Mouse (Mus musculus): ENCODE data around the gene Egfr. TPM values are rescaled to one million over a fixed set of nuclear protein-coding genes. Genes with fewer than 3 reads are reported as not detected.
A peak's percentile ranks its signal among the peaks of the same experiment; 100 is the strongest.

Egfr gene
- polyA plus RNA-seq (2015; fragmentation: Nextera tagmentation; extraction: Ambion mirVana): 9.3 and 14.5 TPM in 2 replicates

DNA sequence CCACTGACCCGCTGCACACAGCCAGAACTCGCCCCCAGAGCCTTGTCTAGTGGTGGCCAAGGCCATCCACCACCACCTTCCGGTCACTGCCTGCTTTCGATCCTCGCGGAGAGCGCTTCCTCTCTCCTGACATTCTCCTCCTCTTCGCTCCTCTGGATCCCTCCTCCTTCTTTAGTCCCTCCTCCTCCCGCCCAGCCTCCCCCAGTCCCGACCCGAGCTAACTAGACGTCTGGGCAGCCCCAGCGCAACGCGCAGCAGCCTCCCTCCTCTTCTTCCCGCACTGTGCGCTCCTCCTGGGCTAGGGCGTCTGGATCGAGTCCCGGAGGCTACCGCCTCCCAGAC is at the start of gene Egfr:
Gene Egfr, plus strand, starts transcription at position 197 of the 342 bp plus-strand sequence.
- Histone ChIP-seq H3K9me3 (ENCODE audit: low read length) (no peaks in the 10 kb centered on the region), H3K4me1 (ENCODE audit: insufficient read depth, low read depth, low read length) (no peaks in the 10 kb centered on the region), H3K36me3 (ENCODE audit: insufficient read depth, low read length) (no peaks in the 10 kb centered on the region), H3K27me3 (replicated peaks; ENCODE audit: insufficient read depth, low read length) (no peaks in the 10 kb centered on the region), H3K9ac (replicated peaks; ENCODE audit: low read depth) (peak within 1 kb of the TSS; percentile 55), H3K4me2 (replicated peaks; ENCODE audit: low read depth, low read length) (peak within 1 kb of the TSS; percentile 86), H3K4me3 (ENCODE audit: low read depth, low read length) (peak within 1 kb of the TSS; percentile 53), H3K27ac (ENCODE audit: low read length) (peak within 1 kb of the TSS; percentile 74)
- ATAC-seq (peak; percentile 85), DNase-seq (ENCODE audit: low spot score) (peak; percentile 91)
- 0% methylated on average over 21 of the region's 21 CpGs for WGBS
- TF ChIP-seq CTCF (IDR thresholded peaks at IDR 0.05) (no peak), EP300 (IDR thresholded peaks at IDR 0.05) (no peak)

DNA sequence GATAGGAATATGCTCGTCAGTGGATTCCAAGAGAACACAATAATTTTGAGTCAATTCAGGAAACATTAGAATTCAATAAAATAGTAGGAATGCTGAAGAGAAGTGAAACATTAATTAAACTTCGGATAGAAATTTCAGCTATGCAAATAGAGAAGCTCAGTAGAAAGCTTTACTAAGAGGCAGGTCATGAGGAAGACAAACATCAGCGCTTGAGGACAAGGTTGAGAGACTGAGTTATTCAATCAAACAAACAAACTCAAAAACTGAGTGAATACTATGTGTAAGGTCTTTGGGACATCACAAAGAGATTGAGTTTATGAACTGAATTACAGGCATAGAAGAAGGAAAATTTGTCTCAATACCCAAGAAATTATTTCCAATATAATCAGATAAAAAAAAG is 48.8 kb upstream of the Egfr start:
- Histone ChIP-seq H3K9ac (replicated peaks; ENCODE audit: low read depth) (no peak overlapping the region), H3K27me3 (replicated peaks; ENCODE audit: insufficient read depth, low read length) (no peaks in the 10 kb centered on the region), H3K4me3 (ENCODE audit: low read depth, low read length) (no peak overlapping the region), H3K27ac (ENCODE audit: low read length) (no peak overlapping the region), H3K4me1 (ENCODE audit: insufficient read depth, low read depth, low read length) (no peaks in the 10 kb centered on the region), H3K9me3 (ENCODE audit: low read length) (no peaks in the 10 kb centered on the region), H3K36me3 (ENCODE audit: insufficient read depth, low read length) (no peaks in the 10 kb centered on the region), H3K4me2 (replicated peaks; ENCODE audit: low read depth, low read length) (no peak overlapping the region)
- no peak for TF ChIP-seq EP300 (IDR thresholded peaks at IDR 0.05)
- TF ChIP-seq CTCF (IDR thresholded peaks at IDR 0.05): no peak
- WGBS: 67% methylated on average over 3 of the region's 3 CpGs
- DNase-seq (ENCODE audit: low spot score) (no peak), ATAC-seq (no peak)

DNA sequence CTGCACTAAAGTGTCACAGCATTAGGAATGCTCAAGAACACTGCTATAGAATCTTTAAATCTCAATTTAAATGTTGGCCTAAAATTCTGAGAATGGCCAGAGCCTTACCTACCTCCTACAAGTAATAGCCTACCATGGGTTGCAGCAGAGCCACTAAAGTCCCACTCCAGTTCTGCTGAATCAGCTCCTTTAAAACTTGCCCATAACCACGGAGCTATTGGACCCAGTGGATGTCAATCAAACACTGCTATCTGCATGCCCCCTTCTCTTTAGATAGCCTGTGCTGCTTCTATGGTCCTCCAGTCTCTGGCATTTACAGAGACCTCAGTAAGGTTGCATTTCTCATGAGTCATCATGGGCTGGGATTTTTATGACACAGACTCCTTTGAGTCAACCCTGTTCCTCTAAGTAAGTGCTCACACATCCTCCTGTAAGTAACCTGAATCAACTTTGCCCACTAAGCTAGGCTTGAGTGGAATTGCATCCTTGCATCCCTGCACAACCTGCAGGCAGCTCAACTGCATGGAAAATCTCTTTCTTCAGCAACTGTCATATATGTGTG is 16.8 kb upstream of the Egfr start:
- no peak overlapping the region for H3K4me3 ChIP-seq (ENCODE audit: low read depth, low read length)
- DNase-seq (ENCODE audit: low spot score) (no peak), ATAC-seq (no peak)
- H3K36me3 ChIP-seq (ENCODE audit: insufficient read depth, low read length): no peaks in the 10 kb centered on the region
- H3K27me3 ChIP-seq (replicated peaks; ENCODE audit: insufficient read depth, low read length): no peaks in the 10 kb centered on the region
- H3K9me3 ChIP-seq (ENCODE audit: low read length): no peaks in the 10 kb centered on the region
- TF ChIP-seq EP300 (IDR thresholded peaks at IDR 0.05) (no peak), CTCF (IDR thresholded peaks at IDR 0.05) (no peak)
- no peak overlapping the region for H3K27ac ChIP-seq (ENCODE audit: low read length)
- H3K4me1 ChIP-seq (ENCODE audit: insufficient read depth, low read depth, low read length): peaks cover 2% of the 10 kb centered on the region; the same call in 1 of the 2 replicates
- H3K9ac ChIP-seq (replicated peaks; ENCODE audit: low read depth): no peak overlapping the region
- no peak overlapping the region for H3K4me2 ChIP-seq (replicated peaks; ENCODE audit: low read depth, low read length)
- WGBS: 45% methylated on average over 1 of the region's 1 CpGs

DNA sequence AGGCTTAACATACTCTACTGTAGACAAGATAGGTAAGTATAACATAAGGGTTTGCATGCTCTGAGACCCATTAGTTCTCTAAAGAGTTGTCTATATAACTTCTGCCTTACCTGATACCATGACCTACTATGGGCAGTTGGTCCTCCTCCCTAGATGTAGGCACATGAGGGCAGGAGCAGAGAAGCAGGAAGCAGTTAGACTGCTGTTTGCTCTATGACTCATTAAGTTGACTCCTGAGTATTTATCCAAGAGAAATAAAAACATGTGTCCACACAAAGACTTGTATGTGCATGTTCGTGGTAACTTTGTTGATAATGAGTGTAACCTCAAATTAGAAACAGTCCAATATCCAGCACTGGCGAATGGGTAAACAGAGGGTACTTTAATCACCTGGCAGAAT is 14.7 kb upstream of the Egfr start:
- 48% methylated on average over 2 of the region's 2 CpGs for WGBS
- H3K4me1 ChIP-seq (ENCODE audit: insufficient read depth, low read depth, low read length): peaks cover 2% of the 10 kb centered on the region; the same call in 1 of the 2 replicates
- ATAC-seq: no peak

DNA sequence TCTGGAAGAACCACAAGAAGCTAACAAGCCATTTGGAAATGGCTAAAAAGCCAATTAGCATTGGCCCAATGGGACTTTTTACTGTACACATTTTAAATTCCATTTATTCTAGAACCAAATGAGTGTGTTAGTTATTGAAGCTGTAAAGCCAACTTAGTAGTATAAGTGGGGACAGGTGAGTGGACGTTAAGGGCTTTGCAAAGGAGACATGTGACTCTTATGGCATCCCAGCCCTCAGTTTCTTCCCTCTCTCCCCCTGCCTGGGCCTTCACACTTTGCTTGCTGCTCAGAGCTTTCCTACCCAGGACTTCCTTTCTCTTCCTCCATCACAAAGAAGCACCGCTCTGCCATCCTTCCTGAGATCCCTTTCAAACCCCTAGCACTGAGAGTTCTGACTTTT is 13.3 kb upstream of the Egfr start:
- H3K27me3 ChIP-seq (replicated peaks; ENCODE audit: insufficient read depth, low read length): no peaks in the 10 kb centered on the region
- TF ChIP-seq CTCF (IDR thresholded peaks at IDR 0.05): no peak
- no peak for TF ChIP-seq EP300 (IDR thresholded peaks at IDR 0.05)
- no peaks in the 10 kb centered on the region for H3K36me3 ChIP-seq (ENCODE audit: insufficient read depth, low read length)
- no peak overlapping the region for H3K9ac ChIP-seq (replicated peaks; ENCODE audit: low read depth)
- 58% methylated on average over 2 of the region's 2 CpGs for WGBS
- H3K9me3 ChIP-seq (ENCODE audit: low read length): no peaks in the 10 kb centered on the region
- no peak overlapping the region for H3K27ac ChIP-seq (ENCODE audit: low read length)
- ATAC-seq: peak; percentile 66
- H3K4me3 ChIP-seq (ENCODE audit: low read depth, low read length): no peak overlapping the region
- DNase-seq (ENCODE audit: low spot score): peak; percentile 25
- H3K4me1 ChIP-seq (ENCODE audit: insufficient read depth, low read depth, low read length): peaks cover 2% of the 10 kb centered on the region; the same call in 1 of the 2 replicates
- no peak overlapping the region for H3K4me2 ChIP-seq (replicated peaks; ENCODE audit: low read depth, low read length)

More for the DNA sequence above, 14.7 kb upstream of the Egfr start:
- Histone ChIP-seq H3K27ac (ENCODE audit: low read length) (no peak overlapping the region), H3K36me3 (ENCODE audit: insufficient read depth, low read length) (no peaks in the 10 kb centered on the region), H3K9ac (replicated peaks; ENCODE audit: low read depth) (no peak overlapping the region), H3K4me2 (replicated peaks; ENCODE audit: low read depth, low read length) (no peak overlapping the region), H3K27me3 (replicated peaks; ENCODE audit: insufficient read depth, low read length) (no peaks in the 10 kb centered on the region), H3K9me3 (ENCODE audit: low read length) (no peaks in the 10 kb centered on the region), H3K4me3 (ENCODE audit: low read depth, low read length) (no peak overlapping the region)
- DNase-seq (ENCODE audit: low spot score): peak; percentile 11
- TF ChIP-seq EP300 (IDR thresholded peaks at IDR 0.05) (0 out of 2 replicates have a peak, but pooled peaks have one; percentile 9), CTCF (IDR thresholded peaks at IDR 0.05) (no peak)

GRCm38 (mm10) chr11:16739155-16739554 is 12.8 kb upstream of the Egfr start:
- H3K4me2 ChIP-seq (replicated peaks; ENCODE audit: low read depth, low read length): no peak overlapping the region

More at GRCm38 (mm10) chr11:16739155-16739554, 12.8 kb upstream of the Egfr start:
- 41% methylated on average over 3 of the region's 3 CpGs for WGBS
- Histone ChIP-seq H3K9ac (replicated peaks; ENCODE audit: low read depth) (no peak overlapping the region), H3K27me3 (replicated peaks; ENCODE audit: insufficient read depth, low read length) (no peaks in the 10 kb centered on the region), H3K36me3 (ENCODE audit: insufficient read depth, low read length) (no peaks in the 10 kb centered on the region), H3K9me3 (ENCODE audit: low read length) (no peaks in the 10 kb centered on the region), H3K27ac (ENCODE audit: low read length) (no peak overlapping the region), H3K4me1 (ENCODE audit: insufficient read depth, low read depth, low read length) (peaks cover 2% of the 10 kb centered on the region; the same call in 1 of the 2 replicates), H3K4me3 (ENCODE audit: low read depth, low read length) (no peak overlapping the region)
- TF ChIP-seq EP300 (IDR thresholded peaks at IDR 0.05) (peak; percentile 78), CTCF (IDR thresholded peaks at IDR 0.05) (no peak)
- DNase-seq (ENCODE audit: low spot score): peak; percentile 56
- peak; percentile 79 for ATAC-seq

Measured in lung, postnatal 0 days (tissue).